Mouse (Mus musculus) heart, embryonic 16.5 days (tissue): Measurements from ENCODE around the gene Kmt5a. TPM values are rescaled to one million over a fixed set of nuclear protein-coding genes. Genes with fewer than 3 reads are reported as not detected.

Source experiments
- ATAC-seq: fragments of 200-750 bp; cut with Nextera tagmentation; replicated peaks from 2 replicates; pipeline ENCODE4 v1.8.0; 2017; ENCODE audit warnings: moderate number of reproducible peaks; ENCODE audit not compliant: insufficient read depth, low FRiP score; ENCODE audit errors: extremely low read depth
- H3K27ac ChIP-seq: fragments of 300-500 bp; sonication (generic); 2 replicates; pipeline ENCODE4 v1.5.1; 2014; ENCODE audit warnings: mild to moderate bottlenecking, low read length, control low read depth, moderate library complexity
- H3K27me3 ChIP-seq: fragments of 300-500 bp; sonication (generic); 2 replicates; pipeline ENCODE4 v1.6.1; 2014; ENCODE audit warnings: low read length, mixed read lengths; ENCODE audit not compliant: control insufficient read depth, insufficient read depth
- H3K36me3 ChIP-seq: fragments of 300-500 bp; sonication (generic); 2 replicates; pipeline ENCODE4 v1.6.1; 2014; ENCODE audit not compliant: control insufficient read depth, insufficient read depth
- H3K4me1 ChIP-seq: fragments of 300-500 bp; sonication (generic); 2 replicates; pipeline ENCODE4 v1.6.1; 2014; ENCODE audit warnings: low read length, mixed read lengths; ENCODE audit not compliant: control insufficient read depth, insufficient read depth
- H3K4me2 ChIP-seq: fragments of 300-500 bp; sonication (generic); 2 replicates; pipeline ENCODE4 v1.6.1; 2014; ENCODE audit warnings: low read depth, mild to moderate bottlenecking, control low read depth, low read length
- H3K4me3 ChIP-seq: fragments of 300-500 bp; sonication (generic); 2 replicates; pipeline ENCODE4 v1.5.1; 2014; ENCODE audit warnings: mild to moderate bottlenecking, control low read depth, low read length
- H3K9ac ChIP-seq: fragments of 300-500 bp; sonication (generic); 2 replicates; pipeline ENCODE4 v1.6.1; 2014; ENCODE audit warnings: low read length, control low read depth
- H3K9me3 ChIP-seq: fragments of 300-500 bp; sonication (generic); replicated peaks from 2 replicates; pipeline ENCODE4 v1.6.1; 2016; ENCODE audit warnings: low read length; ENCODE audit not compliant: control insufficient read depth
- WGBS: fragments of 180-500 bp; shearing (Covaris S2); extraction: QIAGEN DNeasy Blood & Tissue Kit; methylation state at CpG from one replicate; pipeline ENCODE4 v1.1.7; 2014; 5-methylcytosine and 5-hydroxymethylcytosine counted together
- polyA plus RNA-seq: library from polyadenylated mRNA; unstranded; fragments of >200 nt; fragmentation: Nextera tagmentation; extraction: Ambion mirVana; gene quantifications from 2 replicates; pipeline ENCODE4 v1.2.1, GENCODE M21; 2015

The Kmt5a gene
- polyA plus RNA-seq, 1 experiment from 2014 or later, result 30.4 TPM

- H3K4me2 ChIP-seq, result no peak overlapping the region
- WGBS, result 58% methylated on average over 3 of the region's 3 CpGs
- H3K4me1 ChIP-seq, result peaks cover 23% of the 10 kb centered on the region
- H3K27ac ChIP-seq, result peak overlapping the region; percentile 91
- H3K27me3 ChIP-seq, result no peaks in the 10 kb centered on the region
- ATAC-seq, result no peak
- no peak overlapping the region; the same call in 1 of the 2 replicates for H3K4me3 ChIP-seq
- H3K9ac ChIP-seq, result no peak overlapping the region
- 0 out of 2 replicates have a peak, but pooled peaks cover 2% of the 10 kb centered on the region for H3K9me3 ChIP-seq
- peaks cover 19% of the 10 kb centered on the region for H3K36me3 ChIP-seq
Measured at GRCm38 (mm10) chr5:124444208-124444607, 4.5 kb downstream of the Kmt5a start.

- Histone ChIP-seq H3K9me3 (0 out of 2 replicates have a peak, but pooled peaks cover 2% of the 10 kb centered on the region), H3K9ac (peak overlapping the region; percentile 94), H3K4me1 (peaks cover 28% of the 10 kb centered on the region), H3K4me2 (peak overlapping the region; percentile 93), H3K27me3 (no peaks in the 10 kb centered on the region), H3K4me3 (peak overlapping the region; percentile 92), H3K27ac (peak overlapping the region; percentile 91), H3K36me3 (peaks cover 23% of the 10 kb centered on the region)
- WGBS, result 2% methylated on average over 57 of the region's 66 CpGs
- ATAC-seq, result peak; percentile 88
Measured at GRCm38 (mm10) chr5:124444661-124445561, 5.2 kb downstream of the Kmt5a start.

- Histone ChIP-seq H3K9me3 (0 out of 2 replicates have a peak, but pooled peaks cover 2% of the 10 kb centered on the region), H3K9ac (peak overlapping the region; percentile 94), H3K36me3 (peaks cover 27% of the 10 kb centered on the region), H3K4me3 (peak overlapping the region; percentile 92), H3K4me2 (peak overlapping the region; percentile 93), H3K4me1 (peaks cover 26% of the 10 kb centered on the region), H3K27me3 (no peaks in the 10 kb centered on the region), H3K27ac (peak overlapping the region; percentile 91)
- ATAC-seq, result peak; percentile 38
- 0% methylated on average over 55 of the region's 77 CpGs for WGBS
Measured at GRCm38 (mm10) chr5:124445621-124446293, 6.0 kb downstream of the Kmt5a start.

GRCm38 (mm10) chr5:124446301-124446881 lies 6.7 kb downstream of the Kmt5a start:
- Histone ChIP-seq H3K4me3 (peak overlapping the region; percentile 92), H3K9me3 (0 out of 2 replicates have a peak, but pooled peaks cover 2% of the 10 kb centered on the region), H3K27ac (peak overlapping the region; percentile 91), H3K4me1 (peaks cover 24% of the 10 kb centered on the region), H3K4me2 (peak overlapping the region; percentile 93), H3K36me3 (peaks cover 32% of the 10 kb centered on the region), H3K27me3 (no peaks in the 10 kb centered on the region), H3K9ac (peak overlapping the region; percentile 94)
- peak; percentile 52 for ATAC-seq
- WGBS, result 1% methylated on average over 15 of the region's 15 CpGs

- H3K27ac ChIP-seq, result peak overlapping the region; percentile 10; the same call in 1 of the 2 replicates
- H3K36me3 ChIP-seq, result peaks cover 52% of the 10 kb centered on the region
- ATAC-seq, result no peak
- H3K4me1 ChIP-seq, result peaks cover 28% of the 10 kb centered on the region
- no peaks in the 10 kb centered on the region for H3K9me3 ChIP-seq
- H3K9ac ChIP-seq, result no peak overlapping the region
- no peak overlapping the region for H3K4me2 ChIP-seq
- H3K27me3 ChIP-seq, result no peaks in the 10 kb centered on the region
- 66% methylated on average over 6 of the region's 6 CpGs for WGBS
- H3K4me3 ChIP-seq, result no peak overlapping the region
Measured at GRCm38 (mm10) chr5:124449494-124449893, 9.8 kb downstream of the Kmt5a start.

GRCm38 (mm10) chr5:124450051-124450450 lies 10.3 kb downstream of the Kmt5a start:
- H3K9me3 ChIP-seq, result no peaks in the 10 kb centered on the region
- H3K27me3 ChIP-seq, result no peaks in the 10 kb centered on the region
- H3K4me3 ChIP-seq, result no peak overlapping the region
- H3K4me2 ChIP-seq, result no peak overlapping the region
- WGBS, result 61% methylated on average over 7 of the region's 7 CpGs
- H3K9ac ChIP-seq, result no peak overlapping the region
- ATAC-seq, result no peak
- H3K27ac ChIP-seq, result 0 out of 2 replicates have a peak overlapping the region, but pooled peaks have one; percentile 20
- H3K36me3 ChIP-seq, result peaks cover 56% of the 10 kb centered on the region
- H3K4me1 ChIP-seq, result peaks cover 24% of the 10 kb centered on the region

- no peak for ATAC-seq
- Histone ChIP-seq H3K36me3 (peaks cover 57% of the 10 kb centered on the region), H3K27me3 (no peaks in the 10 kb centered on the region), H3K4me2 (no peak overlapping the region), H3K4me3 (no peak overlapping the region), H3K9me3 (no peaks in the 10 kb centered on the region), H3K4me1 (peaks cover 24% of the 10 kb centered on the region), H3K9ac (no peak overlapping the region), H3K27ac (0 out of 2 replicates have a peak overlapping the region, but pooled peaks have one; percentile 18)
- 76% methylated on average over 16 of the region's 16 CpGs for WGBS
Measured at GRCm38 (mm10) chr5:124450641-124451340, 11.1 kb downstream of the Kmt5a start.

GRCm38 (mm10) chr5:124452494-124453228 lies 12.9 kb downstream of the Kmt5a start:
- Histone ChIP-seq H3K27me3 (no peaks in the 10 kb centered on the region), H3K4me3 (no peak overlapping the region), H3K36me3 (peaks cover 68% of the 10 kb centered on the region), H3K4me1 (peaks cover 15% of the 10 kb centered on the region), H3K9ac (no peak overlapping the region), H3K9me3 (no peaks in the 10 kb centered on the region), H3K27ac (no peak overlapping the region; the same call in 1 of the 2 replicates), H3K4me2 (no peak overlapping the region)
- no peak; the same call in 1 of the 2 replicates for ATAC-seq
- WGBS, result 65% methylated on average over 15 of the region's 15 CpGs
